Mouse (Mus musculus) gastrocnemius, postnatal 36 days (tissue): Measurements from ENCODE around the gene Cnn3. TPM values are rescaled to one million over a fixed set of nuclear protein-coding genes. Genes with fewer than 3 reads are reported as not detected.

Experiments
- DNase-seq, 2 experiments: peaks; one replicate each; pipeline ENCODE4 v3.0.0; 2022
- intact Hi-C: fragments of 180-260 bp; cut with DNase I; formaldehyde crosslinking; loops from one replicate; pipeline ENCODE4 v1.15.1; 2025
- total RNA-seq, 2 experiments: library from RNA; stranded (reverse); gene quantifications; 2 replicates each; pipeline ENCODE4 v1.2.3; 2021

The Cnn3 gene
- total RNA-seq, 2 experiments from 2014 or later: 19.5 to 22.7 TPM

GRCm38 (mm10) chr3:121481564-121481963 is 55.3 kb downstream of the Cnn3 start:
- intact Hi-C loops: no loop called here
- no peak for DNase-seq

GRCm38 (mm10) chr3:121483266-121484161 is 57.2 kb downstream of the Cnn3 start:
- DNase-seq: no peak
- intact Hi-C loops: no loop called here

GRCm38 (mm10) chr3:121485201-121485600 is 58.9 kb downstream of the Cnn3 start:
- intact Hi-C loops: no loop called here
- no peak for DNase-seq

- DNase-seq: no peak
- intact Hi-C loops: loop anchor here (5.0 kb wide), 1 partner anchor 62 kb away; the partner anchor contains the start of gene Cnn3
Measured at GRCm38 (mm10) chr3:121489462-121490118, 63.3 kb downstream of the Cnn3 start.

GRCm38 (mm10) chr3:121490941-121491340 is 64.6 kb downstream of the Cnn3 start:
- no peak for DNase-seq
- intact Hi-C loops: loop anchor here (5.0 kb wide), 1 partner anchor 64 kb away; the partner anchor contains the start of gene Cnn3

GRCm38 (mm10) chr3:121492026-121492425 is 65.7 kb downstream of the Cnn3 start:
- DNase-seq: no peak
- intact Hi-C loops: loop anchor here (5.0 kb wide), 1 partner anchor 65 kb away; the partner anchor contains the start of gene Cnn3

GRCm38 (mm10) chr3:121493997-121494421 is 67.7 kb downstream of the Cnn3 start:
- no peak for DNase-seq
- intact Hi-C loops: loop anchor here (5.0 kb wide), 1 partner anchor 67 kb away; the partner anchor contains the start of gene Cnn3

GRCm38 (mm10) chr3:121500225-121500624 is 73.9 kb downstream of the Cnn3 start:
- DNase-seq: peak; percentile 39 to 73
- intact Hi-C loops: loop anchor here (1.0 kb wide), 1 partner anchor 193 kb away; no protein-coding TSS in a partner anchor

- intact Hi-C loops: loop anchor here (1.0 kb wide), 1 partner anchor 193 kb away; no protein-coding TSS in a partner anchor
- DNase-seq: no peak
Measured at GRCm38 (mm10) chr3:121500734-121501133, 74.4 kb downstream of the Cnn3 start.

- no peak for DNase-seq
- intact Hi-C loops: loop anchor here (5.0 kb wide), 1 partner anchor 338 kb away; no protein-coding TSS in a partner anchor
Measured at GRCm38 (mm10) chr3:121504927-121505487, 78.7 kb downstream of the Cnn3 start.

- intact Hi-C loops: loop anchor here (5.0 kb wide), 1 partner anchor 339 kb away; no protein-coding TSS in a partner anchor
- no peak for DNase-seq
Measured at GRCm38 (mm10) chr3:121506175-121506574, 79.9 kb downstream of the Cnn3 start.

GRCm38 (mm10) chr3:121506756-121507155 is 80.5 kb downstream of the Cnn3 start:
- intact Hi-C loops: loop anchor here (5.0 kb wide), 1 partner anchor 339 kb away; no protein-coding TSS in a partner anchor
- DNase-seq: no peak

- intact Hi-C loops: loop anchor here (5.0 kb wide), 1 partner anchor 340 kb away; no protein-coding TSS in a partner anchor
- no peak for DNase-seq
Measured at GRCm38 (mm10) chr3:121507678-121508077, 81.4 kb downstream of the Cnn3 start.

Other genes starting within 250 kb of the Cnn3 start
- 10 to 100 TPM; 33.7 to 37.2 TPM for gene Tmem56, start 143.4 kb upstream of the Cnn3 start, total RNA-seq
- 1 to 10 TPM; 7.0 to 8.7 TPM for gene Alg14, start 134.7 kb upstream of the Cnn3 start, total RNA-seq
- not detected for gene Slc44a3, start 105.9 kb downstream of the Cnn3 start, total RNA-seq
- gene 4930432M17Rik, start 244.3 kb downstream of the Cnn3 start, total RNA-seq: not detected